Mouse (Mus musculus): ENCODE results near the gene Ptpa. TPM values are rescaled to one million over a fixed set of nuclear protein-coding genes. Genes with fewer than 3 reads are reported as not detected.

Gene Ptpa
- polyA plus RNA-seq, 1 experiment: 83.8 TPM

GRCm38 (mm10) chr2:30456104-30456980 is 40.5 kb downstream of the Ptpa start:
- H3K27ac ChIP-seq (replicated peaks; ENCODE audit: low read depth, low read length): no peak overlapping the region
- H3K4me3 ChIP-seq (ENCODE audit: insufficient read depth, low read depth, low read length): no peak overlapping the region
- H3K4me1 ChIP-seq (ENCODE audit: control insufficient read depth, insufficient read depth, insufficient read length, low read length): no peaks in the 10 kb centered on the region

GRCm38 (mm10) chr2:30458349-30458748 is 42.5 kb downstream of the Ptpa start:
- Histone ChIP-seq H3K27ac (replicated peaks; ENCODE audit: low read depth, low read length) (no peak overlapping the region; the same call in 1 of the 2 replicates), H3K4me3 (ENCODE audit: insufficient read depth, low read depth, low read length) (no peak overlapping the region)

DNA sequence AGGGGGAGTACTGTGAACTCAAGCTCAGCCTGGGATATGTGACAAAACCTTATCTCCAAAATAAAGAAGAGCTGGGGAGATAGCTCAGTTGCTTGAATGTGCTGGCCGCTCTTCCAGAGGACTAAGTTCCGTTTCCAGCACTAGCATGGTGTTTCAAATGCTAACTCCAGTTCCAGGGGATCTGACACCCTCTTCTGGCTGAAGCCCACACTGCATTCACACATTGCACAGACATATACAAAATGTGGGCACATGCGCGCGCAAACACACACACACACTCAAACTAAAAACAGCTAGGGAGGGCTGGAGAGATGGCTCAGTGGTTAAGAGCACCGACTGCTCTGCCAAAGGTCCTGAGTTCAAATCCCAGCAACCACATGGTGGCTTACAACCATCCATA is 43.4 kb downstream of the Ptpa start:
- H3K27ac ChIP-seq (replicated peaks; ENCODE audit: low read depth, low read length): no peak overlapping the region
- H3K4me1 ChIP-seq (ENCODE audit: control insufficient read depth, insufficient read depth, insufficient read length, low read length): no peaks in the 10 kb centered on the region
- no peak overlapping the region for H3K4me3 ChIP-seq (ENCODE audit: insufficient read depth, low read depth, low read length)

More at GRCm38 (mm10) chr2:30458349-30458748, 42.5 kb downstream of the Ptpa start:
- H3K4me1 ChIP-seq (ENCODE audit: control insufficient read depth, insufficient read depth, insufficient read length, low read length): no peaks in the 10 kb centered on the region

DNA sequence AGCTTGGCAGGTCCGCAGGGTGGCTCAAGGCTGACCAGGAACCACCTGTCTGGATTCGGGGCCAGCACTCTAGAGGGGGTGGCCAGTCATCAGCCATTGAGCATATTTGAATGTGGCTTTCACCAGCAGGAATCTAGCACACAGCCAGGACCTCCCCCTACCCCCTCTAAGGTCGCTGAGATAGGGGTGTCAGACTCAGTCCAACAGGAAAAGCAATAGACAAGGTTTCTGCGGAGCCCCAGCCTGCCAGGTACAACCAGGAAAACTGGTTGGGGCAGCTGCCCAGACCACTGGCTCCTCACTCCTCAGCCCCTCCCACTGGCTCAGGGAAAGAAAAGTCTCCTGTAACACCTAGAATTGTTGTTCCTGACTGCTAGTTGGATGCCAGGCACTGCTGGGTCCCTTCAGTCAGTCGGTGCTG is 47.5 kb downstream of the Ptpa start:
- H3K4me3 ChIP-seq (ENCODE audit: insufficient read depth, low read depth, low read length): 0 out of 2 replicates have a peak overlapping the region, but pooled peaks have one; percentile 48
- H3K27ac ChIP-seq (replicated peaks; ENCODE audit: low read depth, low read length): no peak overlapping the region
- H3K4me1 ChIP-seq (ENCODE audit: control insufficient read depth, insufficient read depth, insufficient read length, low read length): no peaks in the 10 kb centered on the region; the same call in 1 of the 2 replicates

GRCm38 (mm10) chr2:30463904-30464330 is 48.1 kb downstream of the Ptpa start:
- Histone ChIP-seq H3K4me1 (ENCODE audit: control insufficient read depth, insufficient read depth, insufficient read length, low read length) (no peaks in the 10 kb centered on the region; the same call in 1 of the 2 replicates), H3K27ac (replicated peaks; ENCODE audit: low read depth, low read length) (peak overlapping the region; percentile 32), H3K4me3 (ENCODE audit: insufficient read depth, low read depth, low read length) (peak overlapping the region; percentile 48)

DNA sequence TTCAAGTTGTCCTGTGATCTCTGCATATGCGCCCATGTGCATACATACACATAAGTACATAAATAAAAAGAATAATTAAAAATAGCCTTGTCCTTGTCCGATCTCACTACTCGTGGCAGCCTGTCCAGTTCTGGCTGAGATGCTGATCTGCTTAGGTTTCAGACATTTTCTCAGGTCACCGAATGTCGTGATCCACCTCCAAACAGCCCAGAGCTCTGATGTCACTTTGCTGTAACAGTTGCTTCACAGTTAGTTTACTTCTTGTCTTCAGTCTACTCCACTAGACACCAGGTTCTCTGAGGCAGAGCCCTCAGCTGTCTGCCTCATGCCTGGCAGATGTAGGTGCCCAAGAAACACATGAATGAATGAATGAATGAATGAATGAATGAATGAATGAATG is 48.6 kb downstream of the Ptpa start:
- Histone ChIP-seq H3K4me1 (ENCODE audit: control insufficient read depth, insufficient read depth, insufficient read length, low read length) (no peaks in the 10 kb centered on the region; the same call in 1 of the 2 replicates), H3K27ac (replicated peaks; ENCODE audit: low read depth, low read length) (peak overlapping the region; percentile 32), H3K4me3 (ENCODE audit: insufficient read depth, low read depth, low read length) (peak overlapping the region; percentile 48)

- H3K4me3 ChIP-seq (ENCODE audit: insufficient read depth, low read depth, low read length): no peak overlapping the region
- no peak overlapping the region for H3K27ac ChIP-seq (replicated peaks; ENCODE audit: low read depth, low read length)
- peaks cover 4% of the 10 kb centered on the region for H3K4me1 ChIP-seq (ENCODE audit: control insufficient read depth, insufficient read depth, insufficient read length, low read length)
Measured at GRCm38 (mm10) chr2:30466787-30467186, 50.9 kb downstream of the Ptpa start.

- Histone ChIP-seq H3K4me3 (ENCODE audit: insufficient read depth, low read depth, low read length) (no peak overlapping the region), H3K4me1 (ENCODE audit: control insufficient read depth, insufficient read depth, insufficient read length, low read length) (peaks cover 4% of the 10 kb centered on the region), H3K27ac (replicated peaks; ENCODE audit: low read depth, low read length) (no peak overlapping the region)
Measured at GRCm38 (mm10) chr2:30469009-30469408, 53.2 kb downstream of the Ptpa start.

- Histone ChIP-seq H3K27ac (replicated peaks; ENCODE audit: low read depth, low read length) (peak overlapping the region; percentile 97), H3K4me1 (ENCODE audit: control insufficient read depth, insufficient read depth, insufficient read length, low read length) (peaks cover 4% of the 10 kb centered on the region), H3K4me3 (ENCODE audit: insufficient read depth, low read depth, low read length) (peak overlapping the region; percentile 61)
Measured at GRCm38 (mm10) chr2:30469796-30470142, 53.9 kb downstream of the Ptpa start.

DNA sequence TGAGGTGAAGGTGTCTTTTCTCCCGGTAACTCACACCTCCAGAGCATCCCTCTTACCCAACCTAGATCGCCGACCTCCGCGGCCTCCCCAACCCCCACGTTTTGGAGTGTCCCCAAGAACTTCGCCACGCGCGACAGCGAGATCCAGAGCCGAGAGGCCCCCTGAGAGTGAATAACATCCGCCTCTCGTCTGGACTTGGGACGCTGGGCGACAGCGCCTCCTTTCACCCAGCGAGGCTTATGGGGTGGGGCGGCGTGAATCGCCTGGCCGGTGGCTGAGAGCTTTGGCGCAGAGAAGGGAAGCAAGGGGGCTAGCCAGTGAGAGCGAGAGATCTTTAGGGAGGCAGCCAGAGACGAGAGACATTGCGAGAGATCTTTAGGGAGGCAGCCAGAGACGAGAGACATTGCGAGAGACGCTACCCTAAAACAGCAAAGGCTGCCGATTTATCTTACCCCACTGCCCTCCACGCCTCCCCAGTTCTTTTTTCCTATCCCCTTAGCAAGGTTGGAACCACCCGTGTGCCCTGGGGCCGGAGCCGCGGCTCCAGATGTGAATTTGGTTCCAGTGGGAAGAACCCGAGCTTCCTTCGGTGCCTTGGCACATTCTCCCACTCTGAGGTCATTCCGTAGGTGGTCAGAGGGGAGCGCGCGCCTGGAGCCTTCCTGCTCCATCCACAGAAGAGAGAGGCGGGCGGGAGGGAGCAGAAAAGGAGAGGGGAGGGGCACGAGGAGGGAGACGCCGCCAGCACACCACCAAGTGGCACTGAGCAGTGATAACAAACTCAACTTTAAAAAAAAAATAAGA is 54.5 kb downstream of the Ptpa start:
- Histone ChIP-seq H3K4me1 (ENCODE audit: control insufficient read depth, insufficient read depth, insufficient read length, low read length) (peaks cover 4% of the 10 kb centered on the region), H3K27ac (replicated peaks; ENCODE audit: low read depth, low read length) (peak overlapping the region; percentile 97), H3K4me3 (ENCODE audit: insufficient read depth, low read depth, low read length) (peak overlapping the region; percentile 61)

DNA sequence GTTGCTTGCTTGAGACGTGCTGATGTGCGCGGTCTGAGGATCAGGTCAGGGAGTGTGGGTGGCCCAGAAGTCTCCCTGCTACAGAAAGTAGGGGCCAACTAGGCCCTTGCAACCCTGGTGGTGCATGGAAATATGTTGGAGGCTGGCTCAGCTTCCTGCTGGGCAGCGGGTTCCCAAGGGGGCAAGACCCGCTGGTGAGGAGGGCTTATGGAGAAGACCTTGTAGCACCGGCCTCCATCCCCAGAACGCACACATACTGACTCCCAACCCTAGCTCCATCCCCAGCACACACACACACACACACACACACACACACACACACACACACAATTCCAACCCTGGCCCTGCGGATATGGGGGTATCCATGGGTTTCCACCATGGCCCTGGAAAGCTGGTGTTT is 55.2 kb downstream of the Ptpa start:
- H3K4me3 ChIP-seq (ENCODE audit: insufficient read depth, low read depth, low read length): peak overlapping the region; percentile 22; the same call in 1 of the 2 replicates
- H3K27ac ChIP-seq (replicated peaks; ENCODE audit: low read depth, low read length): peak overlapping the region; percentile 97

GRCm38 (mm10) chr2:30471795-30472720 is 56.2 kb downstream of the Ptpa start:
- Histone ChIP-seq H3K4me3 (ENCODE audit: insufficient read depth, low read depth, low read length) (peak overlapping the region; percentile 97), H3K27ac (replicated peaks; ENCODE audit: low read depth, low read length) (peak overlapping the region; percentile 97), H3K4me1 (ENCODE audit: control insufficient read depth, insufficient read depth, insufficient read length, low read length) (peaks cover 4% of the 10 kb centered on the region)

More for the DNA sequence above, 55.2 kb downstream of the Ptpa start:
- peaks cover 4% of the 10 kb centered on the region for H3K4me1 ChIP-seq (ENCODE audit: control insufficient read depth, insufficient read depth, insufficient read length, low read length)

GRCm38 (mm10) chr2:30472731-30473351 is 57.0 kb downstream of the Ptpa start:
- Histone ChIP-seq H3K27ac (replicated peaks; ENCODE audit: low read depth, low read length) (peak overlapping the region; percentile 97), H3K4me3 (ENCODE audit: insufficient read depth, low read depth, low read length) (peak overlapping the region; percentile 97), H3K4me1 (ENCODE audit: control insufficient read depth, insufficient read depth, insufficient read length, low read length) (peaks cover 4% of the 10 kb centered on the region)

GRCm38 (mm10) chr2:30473431-30474031 is 57.7 kb downstream of the Ptpa start:
- Histone ChIP-seq H3K27ac (replicated peaks; ENCODE audit: low read depth, low read length) (peak overlapping the region; percentile 97), H3K4me3 (ENCODE audit: insufficient read depth, low read depth, low read length) (peak overlapping the region; percentile 97), H3K4me1 (ENCODE audit: control insufficient read depth, insufficient read depth, insufficient read length, low read length) (peaks cover 4% of the 10 kb centered on the region)
